Mouse (Mus musculus) hindbrain, embryonic 12.5 days (tissue): ENCODE data around the gene Wwtr1. TPM values are rescaled to one million over a fixed set of nuclear protein-coding genes. Genes with fewer than 3 reads are reported as not detected.

Source experiments
- ATAC-seq: fragments of 200-750 bp; cut with Nextera tagmentation; 2 replicates; pipeline ENCODE4 v1.8.0; 2017; ENCODE audit warnings: moderate TSS enrichment; ENCODE audit not compliant: low FRiP score
- H3K27ac ChIP-seq: fragments of 300-500 bp; sonication (generic); 2 replicates; pipeline ENCODE4 v1.5.1; 2016; ENCODE audit warnings: mild to moderate bottlenecking
- H3K27me3 ChIP-seq: fragments of 300-500 bp; sonication (generic); 2 replicates; pipeline ENCODE4 v1.6.1; 2016; ENCODE audit warnings: mild to moderate bottlenecking
- H3K36me3 ChIP-seq: fragments of 300-500 bp; sonication (generic); 2 replicates; pipeline ENCODE4 v1.6.1; 2016; ENCODE audit warnings: mild to moderate bottlenecking
- H3K4me1 ChIP-seq: fragments of 300-500 bp; sonication (generic); 2 replicates; pipeline ENCODE4 v1.6.1; 2016
- H3K4me2 ChIP-seq: fragments of 300-500 bp; sonication (generic); replicated peaks from 2 replicates; pipeline ENCODE4 v1.6.1; 2016; ENCODE audit warnings: mild to moderate bottlenecking
- H3K4me3 ChIP-seq: fragments of 300-500 bp; sonication (generic); 2 replicates; pipeline ENCODE4 v1.5.1; 2016; ENCODE audit warnings: mild to moderate bottlenecking
- H3K9ac ChIP-seq: fragments of 300-500 bp; sonication (generic); 2 replicates; pipeline ENCODE4 v1.6.1; 2016; ENCODE audit warnings: mild to moderate bottlenecking, moderate library complexity
- H3K9me3 ChIP-seq: fragments of 300-500 bp; sonication (generic); replicated peaks from 2 replicates; pipeline ENCODE4 v1.6.1; 2016; ENCODE audit warnings: mild to moderate bottlenecking
- WGBS: fragments of 180-500 bp; shearing (Covaris S2); methylation state at CpG from one replicate; pipeline ENCODE4 v1.1.7; 2016; 5-methylcytosine and 5-hydroxymethylcytosine counted together
- polyA plus RNA-seq: library from polyadenylated mRNA; unstranded; fragments of >200 nt; fragmentation: Nextera tagmentation; extraction: Ambion mirVana; gene quantifications from 2 replicates; pipeline ENCODE4 v1.2.1, GENCODE M21; 2016

Gene Wwtr1
- polyA plus RNA-seq, 1 experiment from 2014 or later = 14.2 TPM

DNA sequence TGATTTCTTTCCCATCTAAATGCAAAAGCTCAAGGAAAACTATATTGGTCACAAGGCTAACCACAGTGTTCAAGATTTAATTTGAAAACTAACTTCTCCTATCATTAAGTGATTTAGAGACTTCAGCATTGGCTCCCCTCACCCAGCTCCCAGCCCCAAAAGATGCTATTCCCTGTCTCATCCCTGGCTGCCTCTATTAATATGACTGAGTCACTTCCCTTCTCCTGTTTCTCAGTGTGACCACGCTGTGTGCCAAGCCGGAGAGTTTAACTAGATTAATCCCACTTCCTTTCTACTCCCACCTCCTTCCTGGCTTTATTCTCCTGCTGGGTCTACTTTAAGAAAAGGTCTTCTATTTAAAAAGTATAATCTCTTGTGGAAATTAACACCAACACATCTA, 71.0 kb downstream of the Wwtr1 start:
- Histone ChIP-seq H3K4me1 (no peaks in the 10 kb centered on the region), H3K4me2 (no peak overlapping the region), H3K27ac (no peak overlapping the region), H3K9ac (no peak overlapping the region), H3K4me3 (no peak overlapping the region), H3K9me3 (no peaks in the 10 kb centered on the region), H3K27me3 (no peaks in the 10 kb centered on the region), H3K36me3 (no peaks in the 10 kb centered on the region)
- 81% methylated on average over 2 of the region's 2 CpGs for WGBS
- no peak for ATAC-seq

DNA sequence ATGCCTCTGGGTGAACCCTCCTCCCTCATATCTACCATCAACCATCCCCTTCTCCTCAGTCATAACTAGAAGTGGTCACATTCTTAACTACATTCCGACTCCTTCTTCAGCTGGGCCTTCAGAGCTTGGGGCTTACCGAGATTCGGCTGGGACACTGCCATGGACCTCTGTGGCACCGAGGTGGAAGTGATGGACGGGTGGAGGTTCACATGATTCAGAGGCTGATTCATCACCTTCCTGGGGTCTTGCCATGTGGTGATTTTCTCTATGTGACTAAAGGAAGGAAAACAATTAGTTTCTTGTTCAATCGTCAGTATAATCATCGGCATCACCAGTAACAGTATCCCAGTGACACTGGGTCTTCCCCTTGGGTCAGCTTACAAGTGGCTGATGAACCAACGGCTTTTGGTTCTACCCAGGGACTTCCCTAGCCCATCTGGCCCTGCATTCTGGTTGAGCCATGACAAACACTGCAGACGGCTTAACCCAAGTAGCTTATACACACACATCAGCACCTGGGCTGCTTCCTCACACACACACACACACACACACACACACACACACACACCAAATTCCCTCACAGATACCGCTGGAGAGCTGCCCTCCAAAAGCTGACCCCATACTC, 74.0 kb downstream of the Wwtr1 start:
- Histone ChIP-seq H3K4me2 (no peak overlapping the region), H3K9me3 (no peaks in the 10 kb centered on the region), H3K9ac (no peak overlapping the region), H3K27ac (no peak overlapping the region), H3K36me3 (no peaks in the 10 kb centered on the region), H3K27me3 (no peaks in the 10 kb centered on the region), H3K4me3 (no peak overlapping the region), H3K4me1 (no peaks in the 10 kb centered on the region)
- 79% methylated on average over 10 of the region's 10 CpGs for WGBS
- ATAC-seq = no peak

- H3K27ac ChIP-seq = no peak overlapping the region
- WGBS = 95% methylated on average over 9 of the region's 9 CpGs
- H3K9me3 ChIP-seq = no peaks in the 10 kb centered on the region
- ATAC-seq = no peak
- no peak overlapping the region for H3K4me2 ChIP-seq
- H3K9ac ChIP-seq = no peak overlapping the region
- no peaks in the 10 kb centered on the region for H3K27me3 ChIP-seq
- no peaks in the 10 kb centered on the region for H3K4me1 ChIP-seq
- no peaks in the 10 kb centered on the region for H3K36me3 ChIP-seq
- no peak overlapping the region for H3K4me3 ChIP-seq
Measured at GRCm38 (mm10) chr3:57500846-57501245, 74.9 kb downstream of the Wwtr1 start.

- H3K27ac ChIP-seq = no peak overlapping the region
- WGBS = 83% methylated on average over 1 of the region's 1 CpGs
- H3K4me1 ChIP-seq = no peaks in the 10 kb centered on the region
- H3K9me3 ChIP-seq = no peaks in the 10 kb centered on the region
- H3K4me2 ChIP-seq = no peak overlapping the region
- no peak for ATAC-seq
- H3K36me3 ChIP-seq = no peaks in the 10 kb centered on the region
- no peak overlapping the region for H3K9ac ChIP-seq
- no peak overlapping the region for H3K4me3 ChIP-seq
- no peaks in the 10 kb centered on the region for H3K27me3 ChIP-seq
Measured at GRCm38 (mm10) chr3:57497791-57498190, 77.9 kb downstream of the Wwtr1 start.

DNA sequence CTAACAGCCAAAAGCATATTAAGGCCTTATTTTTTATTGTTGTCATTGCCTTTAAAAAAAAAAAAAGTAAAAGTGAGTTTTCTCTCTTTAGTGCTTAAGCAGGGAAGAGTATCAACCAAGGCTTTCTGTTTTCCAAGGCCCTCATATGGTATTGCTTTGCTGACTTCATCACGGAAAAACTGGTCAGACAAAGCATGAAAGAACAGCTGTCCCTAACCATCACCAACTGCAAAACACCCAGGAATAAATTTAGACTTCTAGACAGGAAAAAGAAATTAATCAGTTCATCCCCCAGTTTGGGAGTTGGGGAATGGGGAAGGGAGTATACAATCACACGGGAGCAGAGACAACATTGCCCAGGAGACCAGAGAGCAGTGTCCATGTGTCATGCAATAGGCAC, 79.3 kb downstream of the Wwtr1 start:
- Histone ChIP-seq H3K27ac (no peak overlapping the region), H3K4me1 (no peaks in the 10 kb centered on the region), H3K27me3 (no peaks in the 10 kb centered on the region), H3K9me3 (no peaks in the 10 kb centered on the region), H3K4me2 (no peak overlapping the region), H3K4me3 (no peak overlapping the region), H3K36me3 (no peaks in the 10 kb centered on the region), H3K9ac (no peak overlapping the region)
- ATAC-seq = no peak
- 75% methylated on average over 2 of the region's 2 CpGs for WGBS

DNA sequence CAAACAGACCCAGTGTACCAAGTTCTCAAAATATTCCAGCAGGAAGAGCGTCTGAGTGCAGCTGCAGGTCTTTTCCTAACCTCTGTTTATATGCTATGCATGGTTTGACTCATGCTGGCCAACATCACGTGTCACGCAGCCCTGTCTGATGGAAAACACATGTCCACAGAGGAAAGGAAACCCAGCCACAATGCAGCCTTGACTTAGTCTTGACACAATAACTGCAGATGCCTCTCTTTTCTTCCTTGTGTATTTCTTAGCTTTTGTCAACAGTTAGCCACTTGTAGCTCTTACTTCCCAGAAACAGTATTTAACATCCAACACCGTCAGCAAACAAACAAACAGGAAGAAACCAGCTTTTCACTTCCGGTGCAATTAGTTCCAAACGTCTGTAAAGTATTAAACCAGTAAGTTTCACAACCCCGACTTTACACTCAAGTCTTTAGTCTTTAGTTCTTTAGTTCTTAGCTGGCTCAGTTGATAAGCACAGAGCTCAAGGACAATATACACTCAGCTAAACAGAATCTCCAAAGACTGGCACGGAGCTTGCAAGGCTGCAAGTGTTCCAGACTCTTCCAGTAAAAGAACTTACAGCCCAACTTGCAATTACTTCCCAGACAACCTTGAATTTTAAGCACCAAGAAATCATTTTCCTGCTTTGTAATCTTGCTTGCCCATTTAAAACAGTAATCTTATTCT, 88.1 kb downstream of the Wwtr1 start:
- no peak overlapping the region for H3K27ac ChIP-seq
- H3K4me2 ChIP-seq = no peak overlapping the region
- H3K4me3 ChIP-seq = no peak overlapping the region
- no peak overlapping the region for H3K9ac ChIP-seq
- H3K36me3 ChIP-seq = no peaks in the 10 kb centered on the region
- 73% methylated on average over 8 of the region's 8 CpGs for WGBS
- no peak for ATAC-seq
- peaks cover 4% of the 10 kb centered on the region; the same call in 1 of the 2 replicates for H3K4me1 ChIP-seq
- H3K9me3 ChIP-seq = no peaks in the 10 kb centered on the region
- no peaks in the 10 kb centered on the region for H3K27me3 ChIP-seq

DNA sequence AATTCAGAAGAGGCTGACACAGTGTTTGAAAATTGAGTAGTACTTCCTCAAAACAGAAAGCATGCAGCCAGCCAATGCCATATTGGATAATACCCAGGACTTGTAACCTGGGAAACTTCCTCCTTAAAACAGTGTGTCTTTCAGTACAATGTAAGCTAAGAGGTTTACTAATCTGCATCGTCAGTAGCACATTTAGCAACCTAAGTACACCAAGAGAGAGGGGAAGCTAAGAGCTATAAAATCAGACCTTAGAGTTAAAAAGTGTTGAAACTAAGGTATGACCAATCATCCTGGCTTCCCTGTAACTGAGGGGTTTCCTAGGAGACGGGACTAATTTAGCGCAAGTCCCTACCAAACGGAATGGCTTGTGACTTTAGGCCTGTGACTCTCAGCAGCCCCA, 89.6 kb downstream of the Wwtr1 start:
- 85% methylated on average over 4 of the region's 4 CpGs for WGBS
- no peaks in the 10 kb centered on the region for H3K36me3 ChIP-seq
- ATAC-seq = no peak
- no peaks in the 10 kb centered on the region for H3K9me3 ChIP-seq
- H3K27me3 ChIP-seq = no peaks in the 10 kb centered on the region
- no peak overlapping the region for H3K9ac ChIP-seq
- H3K4me1 ChIP-seq = peaks cover 4% of the 10 kb centered on the region; the same call in 1 of the 2 replicates
- H3K4me3 ChIP-seq = no peak overlapping the region
- no peak overlapping the region for H3K4me2 ChIP-seq
- no peak overlapping the region for H3K27ac ChIP-seq

DNA sequence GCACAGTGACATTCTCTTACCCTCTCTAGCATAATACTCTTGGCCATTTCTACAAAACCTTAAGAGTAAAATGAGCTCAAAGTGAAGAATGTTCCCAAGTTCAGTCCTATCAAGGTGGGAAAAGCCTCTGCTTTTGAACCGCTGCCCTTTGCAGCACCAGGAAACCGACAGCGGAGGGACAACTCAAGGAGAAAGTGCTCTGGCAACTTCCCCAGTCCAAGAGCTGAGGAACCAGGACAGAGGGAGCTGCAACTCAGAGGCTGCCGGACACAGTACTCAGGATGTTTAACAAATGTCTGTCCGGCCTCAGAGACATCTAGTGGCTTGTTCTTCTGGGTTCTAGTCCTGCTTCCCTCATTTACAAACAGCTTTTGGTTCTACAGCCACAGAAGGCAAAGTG, 93.7 kb downstream of the Wwtr1 start:
- Histone ChIP-seq H3K9ac (no peak overlapping the region), H3K27me3 (no peaks in the 10 kb centered on the region), H3K36me3 (no peaks in the 10 kb centered on the region), H3K27ac (no peak overlapping the region), H3K4me3 (no peak overlapping the region), H3K4me2 (no peak overlapping the region), H3K9me3 (no peaks in the 10 kb centered on the region), H3K4me1 (peaks cover 3% of the 10 kb centered on the region; the same call in 1 of the 2 replicates)
- no peak for ATAC-seq
- WGBS = 92% methylated on average over 5 of the region's 5 CpGs

GRCm38 (mm10) chr3:57480640-57481039, 95.1 kb downstream of the Wwtr1 start:
- WGBS = 80% methylated on average over 4 of the region's 4 CpGs
- ATAC-seq = no peak
- H3K27me3 ChIP-seq = no peaks in the 10 kb centered on the region
- no peaks in the 10 kb centered on the region for H3K4me1 ChIP-seq
- no peak overlapping the region for H3K9ac ChIP-seq
- H3K27ac ChIP-seq = no peak overlapping the region
- no peaks in the 10 kb centered on the region for H3K9me3 ChIP-seq
- H3K36me3 ChIP-seq = no peaks in the 10 kb centered on the region
- H3K4me3 ChIP-seq = no peak overlapping the region
- no peak overlapping the region for H3K4me2 ChIP-seq

- Histone ChIP-seq H3K27me3 (no peaks in the 10 kb centered on the region), H3K9ac (no peak overlapping the region), H3K36me3 (no peaks in the 10 kb centered on the region), H3K27ac (no peak overlapping the region), H3K4me1 (peaks cover 23% of the 10 kb centered on the region), H3K4me3 (no peak overlapping the region), H3K9me3 (no peaks in the 10 kb centered on the region), H3K4me2 (no peak overlapping the region)
- WGBS = 87% methylated on average over 8 of the region's 8 CpGs
- no peak for ATAC-seq
Measured at GRCm38 (mm10) chr3:57474421-57474820, 101.3 kb downstream of the Wwtr1 start.

GRCm38 (mm10) chr3:57472407-57472806, 103.3 kb downstream of the Wwtr1 start:
- H3K9ac ChIP-seq = no peak overlapping the region
- H3K4me1 ChIP-seq = peaks cover 23% of the 10 kb centered on the region
- 0 out of 2 replicates have a peak overlapping the region, but pooled peaks have one; percentile 6 for H3K27ac ChIP-seq
- H3K27me3 ChIP-seq = no peaks in the 10 kb centered on the region
- ATAC-seq = peak; percentile 85
- no peaks in the 10 kb centered on the region for H3K9me3 ChIP-seq
- 29% methylated on average over 4 of the region's 4 CpGs for WGBS
- no peak overlapping the region for H3K4me2 ChIP-seq
- H3K4me3 ChIP-seq = no peak overlapping the region
- H3K36me3 ChIP-seq = no peaks in the 10 kb centered on the region

DNA sequence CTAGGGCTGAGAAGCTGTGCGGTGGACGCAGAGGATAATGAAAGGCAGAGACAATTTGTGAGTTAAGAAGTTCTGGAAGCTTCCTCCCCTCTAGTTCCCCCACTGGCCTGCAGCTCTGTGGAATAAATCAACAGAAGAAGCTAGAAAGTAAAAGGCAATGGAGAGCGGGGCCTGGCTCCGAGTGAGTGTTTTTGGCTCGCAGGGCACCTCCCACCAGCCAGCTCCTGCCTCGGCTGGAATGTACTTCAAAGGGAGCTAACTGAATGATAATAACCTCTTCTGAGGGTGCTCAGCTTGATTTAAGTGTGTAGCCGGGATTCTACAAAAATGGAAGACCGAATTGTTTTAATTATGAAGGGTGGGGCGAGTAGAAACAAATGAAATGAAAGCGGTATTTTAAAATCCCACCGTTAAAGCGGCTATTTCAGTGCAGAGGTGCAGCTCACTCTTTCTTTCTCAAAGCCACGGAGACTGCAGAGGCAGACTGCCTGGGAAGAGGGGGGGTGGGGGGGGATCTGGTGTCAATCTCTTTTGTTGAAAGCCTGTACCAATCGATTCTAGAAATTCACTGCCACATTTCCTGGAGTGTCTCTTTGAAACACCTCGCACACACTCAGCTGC, 104.6 kb downstream of the Wwtr1 start:
- peak overlapping the region; percentile 42 for H3K9ac ChIP-seq
- peaks cover 23% of the 10 kb centered on the region for H3K4me1 ChIP-seq
- peak overlapping the region; percentile 44 for H3K4me2 ChIP-seq
- peak; percentile 55 for ATAC-seq
- WGBS = 5% methylated on average over 15 of the region's 15 CpGs
- H3K9me3 ChIP-seq = no peaks in the 10 kb centered on the region
- no peaks in the 10 kb centered on the region for H3K36me3 ChIP-seq
- peak overlapping the region; percentile 9; the same call in 1 of the 2 replicates for H3K4me3 ChIP-seq
- peak overlapping the region; percentile 64 for H3K27ac ChIP-seq
- H3K27me3 ChIP-seq = no peaks in the 10 kb centered on the region
